Comparison of ENCODE assay signal across 12 mouse cellular contexts in genomic region chr7:128004150-128004486, GRCm38 (mm10). TPM values are rescaled to one million over a fixed set of nuclear protein-coding genes. Genes with fewer than 3 reads are reported as not detected.
DNase-seq lines count a peak whose midpoint lies in the region; ATAC-seq and TF ChIP-seq lines count a peak whose summit lies in the region.
"Had no signal": no experiment of that assay in that cellular context is flagged by ENCODE, and none has a peak within 500 bp of the region (broad histone marks: within the 10 kb centered on the region; RNA-seq: fewer than 3 reads in every experiment).

No protein-coding gene starts in this region.

- no peaks in the 10 kb centered on the region for H3K9me3 ChIP-seq in hindbrain, embryonic 13.5 days
- no peaks in the 10 kb centered on the region for H3K9me3 ChIP-seq in hindbrain, embryonic 14.5 days (ENCODE audit: control insufficient read depth, low read length)
- H3K9me3 ChIP-seq in ES-E14 (ENCODE audit: control insufficient read depth, insufficient read depth, low read depth, low read length), result no peaks in the 10 kb centered on the region
- no peaks in the 10 kb centered on the region for H3K9me3 ChIP-seq in embryonic facial prominence, embryonic 10.5 days
- H3K9me3 ChIP-seq in limb, embryonic 12.5 days, result no peaks in the 10 kb centered on the region
- H3K9me3 ChIP-seq: forebrain, embryonic 10.5 days; neural tube, embryonic 12.5 days had no signal

- DNase-seq in hindbrain, embryonic 14.5 days (ENCODE audit: low spot score), result no peak
- no peak for DNase-seq in ES-E14 (ENCODE audit: low read depth, low spot score)
- no peak for DNase-seq in embryonic facial prominence, embryonic 10.5 days (ENCODE audit: low spot score)
- no peak for DNase-seq in layer of hippocampus, postnatal 14 days (ENCODE audit: low spot score in 2 of 2)
- DNase-seq in embryo, embryonic 9.5 days (ENCODE audit: extremely low spot score), result no peak
- DNase-seq: adrenal gland, adult 2 months; layer of hippocampus, postnatal 36 days; lung, postnatal 14 days had no signal

- H3K4me1 ChIP-seq in hindbrain, embryonic 13.5 days (replicated peaks), result peaks cover 11% of the 10 kb centered on the region
- no peaks in the 10 kb centered on the region for H3K4me1 ChIP-seq in hindbrain, embryonic 14.5 days (replicated peaks; ENCODE audit: control insufficient read depth, insufficient read depth, low read length)
- H3K4me1 ChIP-seq in ES-E14 (ENCODE audit: control insufficient read depth in 2 of 2, insufficient read depth in 2 of 2, low read length in 2 of 2, poor library complexity in 1 of 2), result peaks cover 11 to 23% of the 10 kb centered on the region in 2 experiments
- H3K4me1 ChIP-seq in embryonic facial prominence, embryonic 10.5 days, result peaks cover 28% of the 10 kb centered on the region
- H3K4me1 ChIP-seq in limb, embryonic 12.5 days (replicated peaks), result peaks cover 16% of the 10 kb centered on the region

- in situ Hi-C loops in ES-E14 (cut with MboI; ENCODE audit: low sequenced_read_pairs in 2 of 2, unreplicated experiment in 2 of 2), result loop anchor here in 1 of 2 experiments (25.0 kb wide), 1 partner anchor 208 kb away; the partner anchor contains the start of gene Cox6a2

- WGBS in hindbrain, embryonic 13.5 days, result 76% methylated on average over 5 of the region's 5 CpGs
- WGBS in hindbrain, embryonic 14.5 days, result 79% methylated on average over 5 of the region's 5 CpGs
- 64% methylated on average over 5 of the region's 5 CpGs for WGBS in embryonic facial prominence, embryonic 10.5 days
- 70% methylated on average over 5 of the region's 5 CpGs for whole genome bisulfite sequencing in limb, embryonic 12.5 days

- ATAC-seq in hindbrain, embryonic 13.5 days (ENCODE audit: low FRiP score), result no peak
- ATAC-seq in hindbrain, embryonic 14.5 days (ENCODE audit: low FRiP score), result no peak
- ATAC-seq in limb, embryonic 12.5 days (ENCODE audit: insufficient number of reproducible peaks, insufficient read depth, low FRiP score, low TSS enrichment, low read depth), result peak; percentile 5

- no peak overlapping the region; the same call in 1 of the 2 replicates for H3K4me2 ChIP-seq in hindbrain, embryonic 13.5 days
- H3K4me2 ChIP-seq in hindbrain, embryonic 14.5 days (replicated peaks), result no peak overlapping the region
- H3K4me2 ChIP-seq in limb, embryonic 12.5 days, result peak overlapping the region; percentile 57

- H3K9ac ChIP-seq in hindbrain, embryonic 13.5 days, result peak overlapping the region; percentile 24; the same call in 1 of the 2 replicates
- H3K9ac ChIP-seq in hindbrain, embryonic 14.5 days, result no peak overlapping the region
- no peak overlapping the region for H3K9ac ChIP-seq in ES-E14 (ENCODE audit: insufficient read depth, low read depth, low read length, poor library complexity, severe bottlenecking)
- H3K9ac ChIP-seq in limb, embryonic 12.5 days (replicated peaks), result no peak overlapping the region; the same call in 1 of the 2 replicates
- H3K9ac ChIP-seq: neural tube, embryonic 12.5 days had no signal

- H3K36me3 ChIP-seq in hindbrain, embryonic 13.5 days, result no peaks in the 10 kb centered on the region
- no peaks in the 10 kb centered on the region for H3K36me3 ChIP-seq in hindbrain, embryonic 14.5 days (replicated peaks; ENCODE audit: control insufficient read depth, insufficient read depth)
- H3K36me3 ChIP-seq in ES-E14 (ENCODE audit: control insufficient read depth, insufficient read depth, low read length, poor library complexity, severe bottlenecking), result no peaks in the 10 kb centered on the region
- H3K36me3 ChIP-seq in embryonic facial prominence, embryonic 10.5 days (replicated peaks), result no peaks in the 10 kb centered on the region
- H3K36me3 ChIP-seq in limb, embryonic 12.5 days, result no peaks in the 10 kb centered on the region
- H3K36me3 ChIP-seq: forebrain, embryonic 10.5 days; neural tube, embryonic 12.5 days had no signal

- peaks cover 30% of the 10 kb centered on the region for H3K27me3 ChIP-seq in hindbrain, embryonic 13.5 days
- no peaks in the 10 kb centered on the region for H3K27me3 ChIP-seq in hindbrain, embryonic 14.5 days (ENCODE audit: control insufficient read depth, insufficient read depth, low read length)
- H3K27me3 ChIP-seq in embryonic facial prominence, embryonic 10.5 days (replicated peaks; ENCODE audit: low read depth, poor library complexity, severe bottlenecking), result peaks cover 33% of the 10 kb centered on the region
- peaks cover 17% of the 10 kb centered on the region for H3K27me3 ChIP-seq in limb, embryonic 12.5 days

- no peak overlapping the region for H3K27ac ChIP-seq in hindbrain, embryonic 13.5 days
- H3K27ac ChIP-seq in hindbrain, embryonic 14.5 days, result no peak overlapping the region
- H3K27ac ChIP-seq in ES-E14 (ENCODE audit: insufficient read depth, low read depth, low read length, poor library complexity, severe bottlenecking), result no peak overlapping the region
- H3K27ac ChIP-seq in embryonic facial prominence, embryonic 10.5 days (replicated peaks), result peak overlapping the region; percentile 67; the same call in 1 of the 2 replicates
- H3K27ac ChIP-seq in limb, embryonic 12.5 days, result peak overlapping the region; percentile 59; the same call in 1 of the 2 replicates
- H3K27ac ChIP-seq: neural tube, embryonic 12.5 days had no signal

- H3K4me3 ChIP-seq in hindbrain, embryonic 13.5 days, result no peak overlapping the region
- H3K4me3 ChIP-seq in hindbrain, embryonic 14.5 days (replicated peaks; ENCODE audit: low read length), result no peak overlapping the region
- H3K4me3 ChIP-seq in ES-E14 (ENCODE audit: insufficient read depth in 1 of 2, low read depth in 1 of 2, low read length in 2 of 2, poor library complexity in 1 of 2, severe bottlenecking in 1 of 2), result peak overlapping the region; percentile 35 to 52
- H3K4me3 ChIP-seq in embryonic facial prominence, embryonic 10.5 days, result peak overlapping the region; percentile 44
- peak overlapping the region; percentile 26; the same call in 1 of the 2 replicates for H3K4me3 ChIP-seq in limb, embryonic 12.5 days (replicated peaks)
- H3K4me3 ChIP-seq: neural tube, embryonic 12.5 days had no signal

TF ChIP-seq in ES-E14, 5 proteins besides CTCF, POLR2A, EP300 and RAD21:
- no peak for TF ChIP-seq HCFC1 (IDR thresholded peaks at IDR 0.05; ENCODE audit: borderline replicate concordance, insufficient read depth, low read length)
- TF ChIP-seq MAFK (IDR thresholded peaks at IDR 0.05; ENCODE audit: insufficient read depth, low read depth, low read length), result no peak
- TF ChIP-seq CHD2 (IDR thresholded peaks at IDR 0.05; ENCODE audit: low read depth, low read length), result no peak
- TF ChIP-seq ZNF384 (IDR thresholded peaks at IDR 0.05; ENCODE audit: low read depth, low read length), result no peak
- no peak for TF ChIP-seq ZC3H11A (IDR thresholded peaks at IDR 0.05; ENCODE audit: borderline replicate concordance, low read depth, low read length)

RNA-seq across cellular contexts. Expression of gene Trim72, which starts 0.4 kb away (rescaled TPM):
- 0.13 TPM in 1 of 2 replicates, not detected in the other for polyA plus RNA-seq in hindbrain, embryonic 13.5 days (2015; fragmentation: Nextera tagmentation; extraction: Ambion mirVana)
- not detected in 2 replicates for polyA plus RNA-seq in hindbrain, embryonic 14.5 days (2014; fragmentation: Nextera tagmentation; extraction: Ambion mirVana)
- 1.1 and 1.2 TPM in 2 replicates for total RNA-seq in ES-E14 (2012; rRNA removed)
- polyA plus RNA-seq in embryonic facial prominence, embryonic 10.5 days (2016; fragmentation: Nextera tagmentation; extraction: Ambion mirVana), result not detected in 2 replicates
- polyA plus RNA-seq in limb, embryonic 12.5 days (2016; fragmentation: Nextera tagmentation; extraction: Ambion mirVana), result 0.23 and 0.61 TPM in 2 replicates
- under 1 TPM; 0.25 to 0.36 TPM for total RNA-seq in layer of hippocampus, postnatal 14 days (2021)
- polyA plus RNA-seq: forebrain, embryonic 10.5 days; neural tube, embryonic 12.5 days had no signal

RNA-seq across cellular contexts. Expression of gene Pycard, which starts 10.5 kb away (rescaled TPM):
- polyA plus RNA-seq in hindbrain, embryonic 13.5 days (2015; fragmentation: Nextera tagmentation; extraction: Ambion mirVana), result 6.5 and 8.2 TPM in 2 replicates
- polyA plus RNA-seq in hindbrain, embryonic 14.5 days (2014; fragmentation: Nextera tagmentation; extraction: Ambion mirVana), result 6.6 and 9.8 TPM in 2 replicates
- 38.7 and 62.1 TPM in 2 replicates for total RNA-seq in ES-E14 (2012; rRNA removed)
- 5.8 and 6.2 TPM in 2 replicates for polyA plus RNA-seq in embryonic facial prominence, embryonic 10.5 days (2016; fragmentation: Nextera tagmentation; extraction: Ambion mirVana)
- polyA plus RNA-seq in limb, embryonic 12.5 days (2016; fragmentation: Nextera tagmentation; extraction: Ambion mirVana), result 9.2 and 10.5 TPM in 2 replicates
- total RNA-seq in layer of hippocampus, postnatal 14 days (2021), result 1 to 10 TPM; 1.5 to 4.3 TPM

RNA-seq across cellular contexts. Expression of gene Fus, which starts 36.9 kb away (rescaled TPM):
- 397 and 402 TPM in 2 replicates for polyA plus RNA-seq in hindbrain, embryonic 13.5 days (2015; fragmentation: Nextera tagmentation; extraction: Ambion mirVana)
- 39.0 and 44.2 TPM in 2 replicates for polyA plus RNA-seq in hindbrain, embryonic 14.5 days (2014; fragmentation: Nextera tagmentation; extraction: Ambion mirVana)
- total RNA-seq in ES-E14 (2012; rRNA removed), result 91.6 and 142 TPM in 2 replicates
- polyA plus RNA-seq in embryonic facial prominence, embryonic 10.5 days (2016; fragmentation: Nextera tagmentation; extraction: Ambion mirVana), result 349 and 372 TPM in 2 replicates
- polyA plus RNA-seq in limb, embryonic 12.5 days (2016; fragmentation: Nextera tagmentation; extraction: Ambion mirVana), result 597 and 605 TPM in 2 replicates
- 100 to 1,000 TPM; 328 to 375 TPM for total RNA-seq in layer of hippocampus, postnatal 14 days (2021)

RNA-seq across cellular contexts. Expression of gene Prss36, which starts 57.6 kb away (rescaled TPM):
- 11.8 and 13.3 TPM in 2 replicates for polyA plus RNA-seq in hindbrain, embryonic 13.5 days (2015; fragmentation: Nextera tagmentation; extraction: Ambion mirVana)
- polyA plus RNA-seq in hindbrain, embryonic 14.5 days (2014; fragmentation: Nextera tagmentation; extraction: Ambion mirVana), result 13.1 and 14.2 TPM in 2 replicates
- 15.3 and 15.4 TPM in 2 replicates for total RNA-seq in ES-E14 (2012; rRNA removed)
- polyA plus RNA-seq in embryonic facial prominence, embryonic 10.5 days (2016; fragmentation: Nextera tagmentation; extraction: Ambion mirVana), result 10.7 and 12.9 TPM in 2 replicates
- 9.6 and 10.7 TPM in 2 replicates for polyA plus RNA-seq in limb, embryonic 12.5 days (2016; fragmentation: Nextera tagmentation; extraction: Ambion mirVana)
- 10 to 100 TPM; 12.2 to 12.4 TPM for total RNA-seq in layer of hippocampus, postnatal 14 days (2021)

RNA-seq across cellular contexts. Expression of gene Itgam, which starts 58.3 kb away (rescaled TPM):
- polyA plus RNA-seq in hindbrain, embryonic 13.5 days (2015; fragmentation: Nextera tagmentation; extraction: Ambion mirVana), result 1.1 and 1.4 TPM in 2 replicates
- 0.60 and 0.88 TPM in 2 replicates for polyA plus RNA-seq in hindbrain, embryonic 14.5 days (2014; fragmentation: Nextera tagmentation; extraction: Ambion mirVana)
- total RNA-seq in ES-E14 (2012; rRNA removed), result 0.42 and 1.0 TPM in 2 replicates
- polyA plus RNA-seq in embryonic facial prominence, embryonic 10.5 days (2016; fragmentation: Nextera tagmentation; extraction: Ambion mirVana), result 0.50 and 0.52 TPM in 2 replicates
- 0.64 and 0.89 TPM in 2 replicates for polyA plus RNA-seq in limb, embryonic 12.5 days (2016; fragmentation: Nextera tagmentation; extraction: Ambion mirVana)
- total RNA-seq in layer of hippocampus, postnatal 14 days (2021), result 10 to 100 TPM; 11.1 to 13.1 TPM

Comparison
In these comparisons a context has a peak if more than half of its experiments do, and no peak if none do; other contexts are left out.
1. H3K27ac ChIP-seq: peak in embryonic facial prominence, embryonic 10.5 days (single experiment) and limb, embryonic 12.5 days (single experiment); none in hindbrain, embryonic 13.5 days (single experiment), hindbrain, embryonic 14.5 days (single experiment) and ES-E14 (single experiment).
2. H3K4me3 ChIP-seq: peak in ES-E14 (2 of 2), embryonic facial prominence, embryonic 10.5 days (single experiment) and limb, embryonic 12.5 days (single experiment); none in hindbrain, embryonic 13.5 days (single experiment) and hindbrain, embryonic 14.5 days (single experiment).